In the genomic region with DNA sequence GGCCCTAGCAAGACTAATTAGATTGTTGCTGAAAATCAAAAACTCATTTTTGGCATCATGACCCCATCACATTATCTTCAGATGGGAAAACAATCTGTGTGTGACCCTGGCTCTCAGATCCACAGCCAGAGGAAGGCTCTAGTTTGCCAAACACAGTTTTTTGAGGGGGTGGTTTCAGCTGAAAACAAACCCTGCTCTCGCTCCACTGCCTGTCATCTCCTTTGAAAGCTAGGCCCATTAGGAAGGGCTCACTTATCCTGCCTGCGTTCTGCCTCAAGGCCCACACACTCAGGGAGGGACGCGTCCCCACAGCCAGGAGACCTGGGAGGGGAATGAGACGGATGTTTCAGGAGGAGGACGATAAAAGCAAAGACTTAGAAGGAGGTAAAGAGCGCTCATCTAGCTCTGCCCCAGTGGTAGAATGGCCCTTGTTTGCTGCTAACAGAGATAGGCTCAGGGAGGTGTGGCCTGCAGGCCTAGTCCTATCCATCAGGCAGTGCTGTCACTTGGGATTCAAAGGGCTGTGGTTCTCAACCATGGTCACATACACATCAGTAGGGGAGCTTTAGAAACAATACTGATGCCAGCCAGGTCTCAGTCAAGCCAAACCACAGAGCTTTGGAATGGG, we compare ENCODE assay signal across 10 mouse cellular contexts.
A peak's percentile ranks its signal among the peaks of the same experiment; 100 is the strongest.
DNase-seq lines count a peak whose midpoint lies in the region; ATAC-seq and TF ChIP-seq lines count a peak whose summit lies in the region.
"Had no signal": no experiment of that assay in that cellular context is flagged by ENCODE, and none has a peak within 500 bp of the region (broad histone marks: within the 10 kb centered on the region; RNA-seq: fewer than 3 reads in every experiment).

No protein-coding gene starts in this region.

- H3K27me3 ChIP-seq in kidney, embryonic 14.5 days (ENCODE audit: control insufficient read depth, insufficient read depth, low read length) = no peaks in the 10 kb centered on the region
- H3K27me3 ChIP-seq in kidney, adult 2 months (replicated peaks; ENCODE audit: control insufficient read depth, insufficient read depth, low read length) = no peaks in the 10 kb centered on the region
- H3K27me3 ChIP-seq in hindbrain, postnatal 0 days (ENCODE audit: insufficient read depth, low read length) = no peaks in the 10 kb centered on the region
- no peaks in the 10 kb centered on the region for H3K27me3 ChIP-seq in stomach, embryonic 16.5 days (ENCODE audit: control insufficient read depth, insufficient read depth, low read length)

- peak overlapping the region; percentile 23; the same call in 1 of the 2 replicates for H3K9ac ChIP-seq in kidney, embryonic 14.5 days (ENCODE audit: low read depth, low read length)
- no peak overlapping the region for H3K9ac ChIP-seq in hindbrain, postnatal 0 days (replicated peaks; ENCODE audit: low read length)
- H3K9ac ChIP-seq in stomach, embryonic 16.5 days (ENCODE audit: low read length) = peak overlapping the region; percentile 47

- WGBS in kidney, embryonic 14.5 days = 17% methylated on average over 7 of the region's 7 CpGs
- 73% methylated on average over 7 of the region's 7 CpGs for WGBS in kidney, adult 2 months
- WGBS in hindbrain, postnatal 0 days = 39% methylated on average over 7 of the region's 7 CpGs
- WGBS in stomach, embryonic 16.5 days = 26% methylated on average over 7 of the region's 7 CpGs

- ATAC-seq in kidney, embryonic 14.5 days (ENCODE audit: low FRiP score, low TSS enrichment) = peak; percentile 87
- ATAC-seq in hindbrain, postnatal 0 days = peak; percentile 56
- no peak for ATAC-seq in stomach, embryonic 16.5 days (ENCODE audit: insufficient read depth, low FRiP score)

- DNase-seq in kidney, adult 2 months = no peak
- DNase-seq in ovary, adult 18-20 months (ENCODE audit: low spot score) = peak; percentile 77
- no peak for DNase-seq in ovary, postnatal 14 days (ENCODE audit: low spot score)
- peak; percentile 32 for DNase-seq in hindbrain, postnatal 0 days (ENCODE audit: low spot score)
- DNase-seq in testis, postnatal 10 days (ENCODE audit: low spot score) = no peak
- no peak for DNase-seq in urinary bladder, adult 18-20 months (ENCODE audit: low spot score in 2 of 2)
- DNase-seq: adrenal gland, adult 2 months; cerebellum, postnatal 14 days had no signal

- H3K4me2 ChIP-seq in kidney, embryonic 14.5 days (replicated peaks; ENCODE audit: low read depth, low read length) = no peak overlapping the region
- H3K4me2 ChIP-seq in hindbrain, postnatal 0 days (ENCODE audit: low read depth, low read length) = no peak overlapping the region
- no peak overlapping the region for H3K4me2 ChIP-seq in stomach, embryonic 16.5 days (ENCODE audit: low read depth, low read length)

- peaks cover 35% of the 10 kb centered on the region for H3K4me1 ChIP-seq in kidney, embryonic 14.5 days (ENCODE audit: control insufficient read depth, insufficient read depth, low read length)
- H3K4me1 ChIP-seq in kidney, adult 2 months (ENCODE audit: control insufficient read depth, insufficient read depth, low read length) = no peaks in the 10 kb centered on the region
- no peaks in the 10 kb centered on the region for H3K4me1 ChIP-seq in hindbrain, postnatal 0 days (ENCODE audit: insufficient read depth, low read length)
- peaks cover 31% of the 10 kb centered on the region for H3K4me1 ChIP-seq in stomach, embryonic 16.5 days (ENCODE audit: control insufficient read depth, insufficient read depth, low read length)

- TF ChIP-seq POLR2A in kidney, adult 2 months (IDR thresholded peaks at IDR 0.05; ENCODE audit: low read depth, low read length) = no peak

- H3K27ac ChIP-seq in kidney, embryonic 14.5 days (ENCODE audit: low read depth, low read length) = peak overlapping the region; percentile 93
- no peak overlapping the region for H3K27ac ChIP-seq in kidney, adult 2 months (ENCODE audit: insufficient read depth, low read depth, low read length)
- H3K27ac ChIP-seq in hindbrain, postnatal 0 days = peak overlapping the region; percentile 13; the same call in 1 of the 2 replicates
- peak overlapping the region; percentile 94 for H3K27ac ChIP-seq in stomach, embryonic 16.5 days (ENCODE audit: low read length)

- H3K9me3 ChIP-seq in kidney, embryonic 14.5 days (ENCODE audit: control insufficient read depth, low read length) = no peaks in the 10 kb centered on the region
- H3K9me3 ChIP-seq in hindbrain, postnatal 0 days (ENCODE audit: low read length) = no peaks in the 10 kb centered on the region
- no peaks in the 10 kb centered on the region for H3K9me3 ChIP-seq in stomach, embryonic 16.5 days (replicated peaks; ENCODE audit: control insufficient read depth, low read length)

- no peak overlapping the region for H3K4me3 ChIP-seq in kidney, embryonic 14.5 days (ENCODE audit: low read length)
- no peak overlapping the region for H3K4me3 ChIP-seq in kidney, adult 2 months (ENCODE audit: insufficient read depth, low read depth, low read length)
- H3K4me3 ChIP-seq in hindbrain, postnatal 0 days (ENCODE audit: low read length) = no peak overlapping the region
- no peak overlapping the region for H3K4me3 ChIP-seq in stomach, embryonic 16.5 days (replicated peaks; ENCODE audit: low read length)

- peaks cover 4% of the 10 kb centered on the region; the same call in 1 of the 2 replicates for H3K36me3 ChIP-seq in kidney, embryonic 14.5 days (ENCODE audit: control insufficient read depth, insufficient read depth, low read length)
- H3K36me3 ChIP-seq in kidney, adult 2 months (ENCODE audit: control insufficient read depth, insufficient read depth, low read length) = no peaks in the 10 kb centered on the region
- peaks cover 9% of the 10 kb centered on the region; the same call in 1 of the 2 replicates for H3K36me3 ChIP-seq in hindbrain, postnatal 0 days (ENCODE audit: insufficient read depth, low read length)
- H3K36me3 ChIP-seq in stomach, embryonic 16.5 days (ENCODE audit: control insufficient read depth, insufficient read depth, low read length) = no peaks in the 10 kb centered on the region

- TF ChIP-seq CTCF in kidney, adult 2 months (conservative IDR thresholded peaks at IDR 0.05; ENCODE audit: insufficient read depth, insufficient read length, low read depth, low read length) = no peak
- TF ChIP-seq CTCF in hindbrain, postnatal 0 days (IDR thresholded peaks at IDR 0.05; ENCODE audit: low read depth) = no peak

Comparison
In these comparisons a context has a peak if more than half of its experiments do, and no peak if none do; other contexts are left out.
1. DNase-seq: peak in ovary, adult 18-20 months (single experiment) and hindbrain, postnatal 0 days (single experiment); none in kidney, adult 2 months (single experiment), ovary, postnatal 14 days (single experiment), testis, postnatal 10 days (single experiment) and urinary bladder, adult 18-20 months (0 of 2).